Mouse (Mus musculus) retina, embryonic 14.5 days (tissue): ENCODE measurements around the gene CK137956.

Experiments
- DNase-seq: peaks from one replicate; pipeline ENCODE4 v3.0.0-alpha.2; 2015; ENCODE audit warnings: low spot score

Gene CK137956

DNA sequence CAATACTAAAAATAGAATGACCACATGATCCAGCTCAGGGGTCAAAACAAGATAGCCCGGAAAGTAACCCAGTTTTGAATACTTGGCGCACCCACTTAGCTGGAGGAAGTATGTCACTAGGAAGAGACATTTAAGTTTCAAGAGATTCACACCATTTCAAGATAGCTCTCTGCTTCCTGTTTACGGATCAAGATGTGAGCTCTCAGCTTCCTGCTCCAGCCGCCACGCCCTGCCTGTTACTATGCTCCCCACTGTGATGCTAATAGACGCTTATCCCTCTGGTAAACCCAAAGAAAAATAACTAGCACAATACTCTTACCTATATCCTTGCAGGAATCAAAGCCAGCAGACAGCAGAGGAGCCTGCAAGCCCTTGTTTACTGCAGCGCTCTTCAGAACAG is 57.2 kb downstream of the CK137956 start:
- no peak for DNase-seq

DNA sequence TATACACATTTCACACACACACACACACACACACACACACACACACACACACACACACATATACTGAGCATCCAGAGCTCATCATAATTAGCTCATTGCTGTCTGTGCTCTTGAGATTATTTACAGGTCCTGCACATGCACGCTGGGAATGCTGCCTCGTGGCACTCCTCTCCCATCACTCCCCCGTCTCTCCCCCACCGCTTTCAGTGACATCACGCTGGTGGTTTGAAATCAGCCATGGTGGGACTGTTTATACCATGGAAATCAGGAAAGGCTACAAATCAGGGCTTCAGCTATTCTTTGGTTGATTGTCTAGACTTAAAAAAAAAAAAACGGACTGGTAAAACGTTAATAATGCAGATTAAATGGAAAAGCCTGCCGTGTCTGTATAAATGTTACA is 63.6 kb downstream of the CK137956 start:
- no peak for DNase-seq

DNA sequence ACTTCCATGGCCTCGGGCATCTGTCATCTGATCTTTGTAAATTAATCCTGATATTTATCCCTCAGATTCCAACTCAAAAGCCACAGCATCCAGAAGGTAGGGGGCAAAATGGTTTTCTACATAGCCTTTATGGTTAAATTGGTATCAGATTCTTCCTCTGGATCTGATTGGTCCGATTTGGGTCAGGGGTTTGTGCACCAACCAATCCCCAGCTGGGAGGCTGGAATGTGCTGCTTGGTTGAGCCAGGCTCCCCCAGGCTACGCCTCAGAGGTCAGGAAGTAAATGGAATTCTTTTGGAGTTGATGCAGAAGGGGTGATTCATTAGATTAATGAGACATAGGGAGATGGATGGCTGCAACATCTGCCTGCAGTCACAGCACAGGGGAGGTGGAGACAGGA is 66.8 kb downstream of the CK137956 start:
- peak; percentile 14 for DNase-seq

DNA sequence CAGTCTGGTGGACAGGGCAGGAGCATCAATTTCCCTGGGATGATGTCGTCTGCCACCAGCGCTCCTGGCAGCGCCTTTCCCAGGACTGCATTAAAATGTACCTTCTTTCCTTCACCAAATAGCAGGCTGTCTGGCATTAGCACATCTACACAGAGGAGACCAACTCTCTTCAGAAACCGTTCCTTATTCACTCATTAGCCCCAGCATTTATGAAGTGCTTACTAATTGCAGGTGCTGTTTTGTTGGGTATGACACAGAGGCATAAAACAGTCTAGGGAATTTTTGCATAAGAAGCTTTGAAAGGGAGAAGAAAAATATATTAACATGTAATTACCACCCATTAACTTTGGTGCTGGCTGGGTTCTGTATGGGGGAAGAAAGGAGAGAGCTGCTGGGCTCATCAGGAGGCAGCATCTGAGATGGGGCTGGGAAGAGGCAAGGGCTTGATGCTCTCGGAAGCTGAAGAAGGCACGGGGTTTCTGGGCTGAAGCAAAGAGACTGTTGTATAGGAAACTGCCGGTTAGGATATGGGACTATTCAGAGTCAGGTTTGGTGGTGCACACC is 69.8 kb downstream of the CK137956 start:
- DNase-seq: no peak

DNA sequence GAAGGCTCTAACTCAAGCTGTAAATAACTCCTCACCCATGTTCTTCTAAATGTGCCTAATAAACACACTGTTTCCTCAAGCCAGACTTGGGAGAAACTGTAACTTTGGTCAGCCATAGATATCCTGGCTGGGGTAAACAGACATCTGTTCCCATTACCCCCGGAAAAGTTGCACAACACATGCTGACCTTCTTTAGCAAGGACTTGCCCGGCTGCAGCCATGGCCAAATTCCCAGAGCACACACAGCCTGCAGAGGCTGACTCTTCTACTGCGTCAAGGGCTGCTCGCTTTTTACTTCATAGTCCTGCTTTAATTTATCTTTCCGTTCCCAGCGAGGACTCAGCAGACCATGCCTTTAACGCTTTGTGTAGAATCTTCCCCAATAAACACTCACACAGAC is 81.7 kb downstream of the CK137956 start:
- DNase-seq: no peak

DNA sequence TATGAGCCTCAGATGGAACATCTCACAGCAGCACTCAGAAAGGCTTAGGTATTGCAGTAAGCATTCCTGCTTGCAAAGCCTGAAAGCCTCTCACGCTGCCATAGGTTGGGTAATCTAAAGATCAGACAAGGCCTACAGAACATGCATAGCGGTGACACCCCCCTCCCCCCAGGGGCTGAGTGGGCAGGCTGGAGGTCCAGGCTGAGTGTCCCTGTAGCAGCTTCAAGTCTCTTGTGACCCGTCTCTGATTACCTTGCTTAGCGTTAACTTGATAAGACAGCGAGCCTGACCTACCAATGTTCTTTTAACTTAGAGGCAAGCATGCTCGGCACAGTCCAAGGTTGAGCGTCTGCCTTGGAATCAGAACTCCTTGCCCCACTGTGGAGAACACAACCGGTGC is 91.8 kb downstream of the CK137956 start:
- no peak for DNase-seq
